Mouse (Mus musculus): ENCODE measurements around the gene Ddc. TPM values are rescaled to one million over a fixed set of nuclear protein-coding genes. Genes with fewer than 3 reads are reported as not detected.

Ddc gene
- total RNA-seq, 2 experiments from 2014 or later, result 60.8 to 74.0 TPM

- no peak for DNase-seq (ENCODE audit: low spot score in 2 of 2)
Observed at GRCm38 (mm10) chr11:11907703-11908413, 9.9 kb upstream of the Ddc start.

- DNase-seq (ENCODE audit: low spot score in 2 of 2), result no peak
Observed at GRCm38 (mm10) chr11:11905518-11905917, 7.6 kb upstream of the Ddc start.

- DNase-seq (ENCODE audit: low spot score in 2 of 2), result no peak
Observed at GRCm38 (mm10) chr11:11904995-11905394, 7.1 kb upstream of the Ddc start.

GRCm38 (mm10) chr11:11901509-11901908 lies 3.6 kb upstream of the Ddc start:
- DNase-seq (ENCODE audit: low spot score in 2 of 2), result no peak

- no peak for DNase-seq (ENCODE audit: low spot score in 2 of 2)
Observed at GRCm38 (mm10) chr11:11898496-11898895, 552 bp upstream of the Ddc start.

GRCm38 (mm10) chr11:11895479-11895878 lies 2.5 kb downstream of the Ddc start:
- DNase-seq (ENCODE audit: low spot score in 2 of 2), result no peak

GRCm38 (mm10) chr11:11893769-11894168 lies 4.2 kb downstream of the Ddc start:
- no peak for DNase-seq (ENCODE audit: low spot score in 2 of 2)

GRCm38 (mm10) chr11:11892993-11893602 lies 4.8 kb downstream of the Ddc start:
- no peak for DNase-seq (ENCODE audit: low spot score in 2 of 2)

- no peak for DNase-seq (ENCODE audit: low spot score in 2 of 2)
Observed at GRCm38 (mm10) chr11:11891832-11892231, 6.1 kb downstream of the Ddc start.

- DNase-seq (ENCODE audit: low spot score in 2 of 2), result no peak
Observed at GRCm38 (mm10) chr11:11890139-11890741, 7.7 kb downstream of the Ddc start.

GRCm38 (mm10) chr11:11888727-11889126 lies 9.2 kb downstream of the Ddc start:
- no peak for DNase-seq (ENCODE audit: low spot score in 2 of 2)

GRCm38 (mm10) chr11:11888051-11888450 lies 9.9 kb downstream of the Ddc start:
- DNase-seq (ENCODE audit: low spot score in 2 of 2), result no peak

GRCm38 (mm10) chr11:11886403-11886998 lies 11.4 kb downstream of the Ddc start:
- no peak for DNase-seq (ENCODE audit: low spot score in 2 of 2)

- DNase-seq (ENCODE audit: low spot score in 2 of 2), result no peak
Observed at GRCm38 (mm10) chr11:11885921-11886320, 12.0 kb downstream of the Ddc start.

- no peak for DNase-seq (ENCODE audit: low spot score in 2 of 2)
Observed at GRCm38 (mm10) chr11:11885246-11885643, 12.7 kb downstream of the Ddc start.

GRCm38 (mm10) chr11:11884533-11885245 lies 13.3 kb downstream of the Ddc start:
- no peak for DNase-seq (ENCODE audit: low spot score in 2 of 2)

- no peak for DNase-seq (ENCODE audit: low spot score in 2 of 2)
Observed at GRCm38 (mm10) chr11:11881783-11882155, 16.2 kb downstream of the Ddc start.

GRCm38 (mm10) chr11:11881026-11881782 lies 16.7 kb downstream of the Ddc start:
- DNase-seq (ENCODE audit: low spot score in 2 of 2), result no peak

- no peak for DNase-seq (ENCODE audit: low spot score in 2 of 2)
Observed at GRCm38 (mm10) chr11:11880351-11880750, 17.6 kb downstream of the Ddc start.

GRCm38 (mm10) chr11:11879699-11880002 lies 18.3 kb downstream of the Ddc start:
- no peak for DNase-seq (ENCODE audit: low spot score in 2 of 2)
